Mouse (Mus musculus) adrenal gland, postnatal 10 days (tissue): Measurements from ENCODE around the gene Ccl24. TPM values are rescaled to one million over a fixed set of nuclear protein-coding genes. Genes with fewer than 3 reads are reported as not detected.
"Not testable (repeated sequence)": the region's sequence is repeated elsewhere in the genome, so short reads cannot be mapped to it uniquely, and the experiment has no call there.

Experiments used
- DNase-seq: peaks from one replicate; pipeline ENCODE4 v3.0.0; 2021; ENCODE audit warnings: mixed read lengths
- long read RNA-seq, 2 experiments: library from polyadenylated mRNA; stranded (forward); transcript quantifications; one replicate each; pipeline ENCODE4 v2.0.0; 2021
- total RNA-seq, 2 experiments: library from RNA; stranded (reverse); gene quantifications; 2 replicates each; pipeline ENCODE4 v1.2.3; 2021

Gene Ccl24
- 1 to 10 TPM; 3.6 to 4.0 TPM for total RNA-seq
- long read RNA-seq, experiment 1, partial matches to known transcripts = 0 of 2 reads
- long read RNA-seq, experiment 1, other reads (novel, unspliced or antisense) = 1 of 2 reads
- long read RNA-seq, experiment 2 = 0 reads

GRCm38 (mm10) chr5:135573006-135573405 lies at the start of gene Ccl24:
Gene Ccl24, minus strand, starts transcription at chr5:135573049.
- DNase-seq = no peak

- peak; percentile 23 for DNase-seq
These were observed 48.9 kb upstream of the Ccl24 start for GRCm38 (mm10) chr5:135621725-135622124.

- no peak for DNase-seq
These were observed 47.7 kb upstream of the Ccl24 start for GRCm38 (mm10) chr5:135620526-135620925.

GRCm38 (mm10) chr5:135619741-135620140 lies 46.9 kb upstream of the Ccl24 start:
- not testable (repeated sequence) for DNase-seq

GRCm38 (mm10) chr5:135609794-135610193 lies 36.9 kb upstream of the Ccl24 start:
- DNase-seq = no peak

GRCm38 (mm10) chr5:135607581-135607980 lies 34.7 kb upstream of the Ccl24 start:
- DNase-seq = no peak

- not testable (repeated sequence) for DNase-seq
These were observed 33.9 kb upstream of the Ccl24 start for GRCm38 (mm10) chr5:135606717-135607116.

GRCm38 (mm10) chr5:135604643-135605042 lies 31.8 kb upstream of the Ccl24 start:
- not testable (repeated sequence) for DNase-seq

GRCm38 (mm10) chr5:135589996-135590784 lies 17.3 kb upstream of the Ccl24 start:
- DNase-seq = no peak

- no peak for DNase-seq
These were observed 14.9 kb upstream of the Ccl24 start for GRCm38 (mm10) chr5:135587764-135588163.

GRCm38 (mm10) chr5:135585691-135586090 lies 12.8 kb upstream of the Ccl24 start:
- no peak for DNase-seq

GRCm38 (mm10) chr5:135582330-135582729 lies 9.5 kb upstream of the Ccl24 start:
- no peak for DNase-seq

- DNase-seq = no peak
These were observed 6.5 kb upstream of the Ccl24 start for GRCm38 (mm10) chr5:135579331-135579751.

GRCm38 (mm10) chr5:135576055-135576454 lies 3.2 kb upstream of the Ccl24 start:
- DNase-seq = peak; percentile 5

- no peak for DNase-seq
These were observed 4.2 kb downstream of the Ccl24 start for GRCm38 (mm10) chr5:135568698-135569097.

- DNase-seq = no peak
These were observed 5.1 kb downstream of the Ccl24 start for GRCm38 (mm10) chr5:135567556-135568265.

GRCm38 (mm10) chr5:135563469-135563868 lies 9.4 kb downstream of the Ccl24 start, which contains the start of gene Ccl26:
Gene Ccl26, minus strand, starts transcription at chr5:135563569.
- no peak for DNase-seq

- DNase-seq = no peak
These were observed 15.2 kb downstream of the Ccl24 start for GRCm38 (mm10) chr5:135557671-135558070.

GRCm38 (mm10) chr5:135557051-135557450 lies 15.8 kb downstream of the Ccl24 start:
- no peak for DNase-seq

GRCm38 (mm10) chr5:135556259-135556658 lies 16.6 kb downstream of the Ccl24 start:
- no peak for DNase-seq

GRCm38 (mm10) chr5:135551591-135551990 lies 21.3 kb downstream of the Ccl24 start:
- DNase-seq = no peak

- peak; percentile 24 for DNase-seq
These were observed 21.9 kb downstream of the Ccl24 start for GRCm38 (mm10) chr5:135550910-135551309.

- no peak for DNase-seq
These were observed 24.9 kb downstream of the Ccl24 start for GRCm38 (mm10) chr5:135547990-135548389.
